Mouse (Mus musculus): ENCODE measurements around the gene Thoc6.

DNA sequence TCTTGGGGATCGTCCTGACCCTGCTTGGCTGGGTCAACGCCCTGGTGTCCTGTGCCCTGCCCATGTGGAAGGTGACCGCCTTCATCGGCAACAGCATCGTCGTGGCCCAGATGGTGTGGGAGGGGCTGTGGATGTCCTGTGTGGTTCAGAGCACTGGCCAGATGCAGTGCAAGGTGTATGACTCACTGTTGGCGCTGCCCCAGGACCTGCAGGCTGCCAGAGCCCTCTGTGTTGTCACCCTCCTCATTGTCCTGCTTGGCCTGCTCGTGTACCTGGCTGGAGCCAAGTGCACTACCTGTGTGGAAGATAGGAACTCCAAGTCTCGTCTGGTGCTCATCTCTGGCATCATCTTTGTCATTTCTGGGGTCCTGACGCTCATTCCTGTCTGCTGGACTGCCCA, 7.4 kb upstream of the Thoc6 start:
- TF ChIP-seq CTCF (IDR thresholded peaks at IDR 0.05; ENCODE audit: extremely low read depth, insufficient read length, insufficient replicate concordance, low read depth, low read length), result no peak
- TF ChIP-seq POLR2A (IDR thresholded peaks at IDR 0.05; ENCODE audit: low read depth, low read length), result no peak
